Mouse (Mus musculus): ENCODE measurements around the gene Rhot2. TPM values are rescaled to one million over a fixed set of nuclear protein-coding genes. Genes with fewer than 3 reads are reported as not detected.
A peak's percentile ranks its signal among the peaks of the same experiment; 100 is the strongest.
"Not testable (repeated sequence)": the region's sequence is repeated elsewhere in the genome, so short reads cannot be mapped to it uniquely, and the experiment has no call there.

The Rhot2 gene
- polyA plus RNA-seq, 1 experiment from 2014 or later, result 10.7 TPM

GRCm38 (mm10) chr17:25873405-25874147 lies 28.9 kb upstream of the Rhot2 start:
- H3K27me3 ChIP-seq (ENCODE audit: control insufficient read depth, insufficient read depth, low read length), result no peaks in the 10 kb centered on the region
- no peak for TF ChIP-seq EP300 (optimal IDR thresholded peaks at IDR 0.05)
- TF ChIP-seq CTCF (IDR thresholded peaks at IDR 0.05; ENCODE audit: low read depth), result no peak
- H3K9me3 ChIP-seq (ENCODE audit: control insufficient read depth, low read length), result no peaks in the 10 kb centered on the region
- 74% methylated on average over 11 of the region's 11 CpGs for WGBS
- DNase-seq (ENCODE audit: low spot score), result no peak
- peaks cover 8% of the 10 kb centered on the region; the same call in 1 of the 2 replicates for H3K4me1 ChIP-seq (replicated peaks; ENCODE audit: control insufficient read depth, insufficient read depth)
- peak overlapping the region; percentile 90; the same call in 1 of the 2 replicates for H3K4me2 ChIP-seq (replicated peaks; ENCODE audit: low read depth)
- no peak overlapping the region for H3K27ac ChIP-seq (replicated peaks)
- no peak overlapping the region for H3K9ac ChIP-seq (ENCODE audit: low read length)
- 0 out of 2 replicates have a peak, but pooled peaks cover 4% of the 10 kb centered on the region for H3K36me3 ChIP-seq (ENCODE audit: control insufficient read depth, insufficient read depth, low read length)
- no peak overlapping the region for H3K4me3 ChIP-seq (ENCODE audit: low read depth, low read length)
- no peak for ATAC-seq (ENCODE audit: low FRiP score, low TSS enrichment)

- Histone ChIP-seq H3K9me3 (ENCODE audit: control insufficient read depth, low read length) (no peaks in the 10 kb centered on the region), H3K4me2 (replicated peaks; ENCODE audit: low read depth) (no peak overlapping the region), H3K27me3 (ENCODE audit: control insufficient read depth, insufficient read depth, low read length) (no peaks in the 10 kb centered on the region), H3K27ac (replicated peaks) (no peak overlapping the region), H3K36me3 (ENCODE audit: control insufficient read depth, insufficient read depth, low read length) (no peaks in the 10 kb centered on the region), H3K4me1 (replicated peaks; ENCODE audit: control insufficient read depth, insufficient read depth) (peaks cover 12% of the 10 kb centered on the region), H3K9ac (ENCODE audit: low read length) (no peak overlapping the region), H3K4me3 (ENCODE audit: low read depth, low read length) (no peak overlapping the region)
- no peak for DNase-seq (ENCODE audit: low spot score)
- 87% methylated on average over 3 of the region's 3 CpGs for WGBS
- no peak for ATAC-seq (ENCODE audit: low FRiP score, low TSS enrichment)
- TF ChIP-seq CTCF (IDR thresholded peaks at IDR 0.05; ENCODE audit: low read depth), result no peak
Measured at GRCm38 (mm10) chr17:25872676-25873075, 28.0 kb upstream of the Rhot2 start.

- H3K27me3 ChIP-seq (ENCODE audit: control insufficient read depth, insufficient read depth, low read length); H3K4me3 ChIP-seq (ENCODE audit: low read depth, low read length); H3K27ac ChIP-seq (replicated peaks); ATAC-seq (ENCODE audit: low FRiP score, low TSS enrichment); H3K4me2 ChIP-seq (replicated peaks; ENCODE audit: low read depth); H3K9me3 ChIP-seq (ENCODE audit: control insufficient read depth, low read length); DNase-seq (ENCODE audit: low spot score); H3K36me3 ChIP-seq (ENCODE audit: control insufficient read depth, insufficient read depth, low read length); H3K9ac ChIP-seq (ENCODE audit: low read length): not testable (repeated sequence)
- peaks cover 13% of the 10 kb centered on the region for H3K4me1 ChIP-seq (replicated peaks; ENCODE audit: control insufficient read depth, insufficient read depth)
Measured at GRCm38 (mm10) chr17:25871566-25871965, 26.9 kb upstream of the Rhot2 start.

- peaks cover 10% of the 10 kb centered on the region; the same call in 1 of the 2 replicates for H3K4me1 ChIP-seq (replicated peaks; ENCODE audit: control insufficient read depth, insufficient read depth)
- no peak for DNase-seq (ENCODE audit: low spot score)
- H3K27ac ChIP-seq (replicated peaks), result no peak overlapping the region
- no peaks in the 10 kb centered on the region for H3K9me3 ChIP-seq (ENCODE audit: control insufficient read depth, low read length)
- no peak for ATAC-seq (ENCODE audit: low FRiP score, low TSS enrichment)
- H3K36me3 ChIP-seq (ENCODE audit: control insufficient read depth, insufficient read depth, low read length), result no peaks in the 10 kb centered on the region
- H3K4me2 ChIP-seq (replicated peaks; ENCODE audit: low read depth), result no peak overlapping the region
- H3K9ac ChIP-seq (ENCODE audit: low read length), result no peak overlapping the region
- H3K27me3 ChIP-seq (ENCODE audit: control insufficient read depth, insufficient read depth, low read length), result no peaks in the 10 kb centered on the region
- 89% methylated on average over 2 of the region's 2 CpGs for WGBS
- TF ChIP-seq CTCF (IDR thresholded peaks at IDR 0.05; ENCODE audit: low read depth) (no peak), EP300 (optimal IDR thresholded peaks at IDR 0.05) (no peak)
- H3K4me3 ChIP-seq (ENCODE audit: low read depth, low read length), result no peak overlapping the region
Measured at GRCm38 (mm10) chr17:25869954-25870353, 25.3 kb upstream of the Rhot2 start.

GRCm38 (mm10) chr17:25869498-25869897 lies 24.8 kb upstream of the Rhot2 start:
- H3K27ac ChIP-seq (replicated peaks), result no peak overlapping the region
- WGBS, result 83% methylated on average over 8 of the region's 8 CpGs
- no peak overlapping the region for H3K9ac ChIP-seq (ENCODE audit: low read length)
- TF ChIP-seq CTCF (IDR thresholded peaks at IDR 0.05; ENCODE audit: low read depth) (no peak), EP300 (optimal IDR thresholded peaks at IDR 0.05) (no peak)
- H3K4me2 ChIP-seq (replicated peaks; ENCODE audit: low read depth), result no peak overlapping the region
- peaks cover 10% of the 10 kb centered on the region; the same call in 1 of the 2 replicates for H3K4me1 ChIP-seq (replicated peaks; ENCODE audit: control insufficient read depth, insufficient read depth)
- DNase-seq (ENCODE audit: low spot score), result no peak
- no peaks in the 10 kb centered on the region for H3K27me3 ChIP-seq (ENCODE audit: control insufficient read depth, insufficient read depth, low read length)
- ATAC-seq (ENCODE audit: low FRiP score, low TSS enrichment), result no peak
- H3K9me3 ChIP-seq (ENCODE audit: control insufficient read depth, low read length), result no peaks in the 10 kb centered on the region
- no peak overlapping the region for H3K4me3 ChIP-seq (ENCODE audit: low read depth, low read length)
- no peaks in the 10 kb centered on the region for H3K36me3 ChIP-seq (ENCODE audit: control insufficient read depth, insufficient read depth, low read length)

- Histone ChIP-seq H3K4me1 (replicated peaks; ENCODE audit: control insufficient read depth, insufficient read depth) (peaks cover 8% of the 10 kb centered on the region; the same call in 1 of the 2 replicates), H3K9ac (ENCODE audit: low read length) (peak within 1 kb of the TSS; percentile 76), H3K4me3 (ENCODE audit: low read depth, low read length) (peak within 1 kb of the TSS; percentile 74), H3K27me3 (ENCODE audit: control insufficient read depth, insufficient read depth, low read length) (no peaks in the 10 kb centered on the region), H3K27ac (replicated peaks) (peak within 1 kb of the TSS; percentile 86), H3K9me3 (ENCODE audit: control insufficient read depth, low read length) (no peaks in the 10 kb centered on the region), H3K36me3 (ENCODE audit: control insufficient read depth, insufficient read depth, low read length) (no peaks in the 10 kb centered on the region), H3K4me2 (replicated peaks; ENCODE audit: low read depth) (peak within 1 kb of the TSS; percentile 100)
- TF ChIP-seq CTCF (IDR thresholded peaks at IDR 0.05; ENCODE audit: low read depth), result peak; percentile 42
- TF ChIP-seq EP300 (optimal IDR thresholded peaks at IDR 0.05), result no peak
- DNase-seq (ENCODE audit: low spot score) (peak; percentile 86), ATAC-seq (ENCODE audit: low FRiP score, low TSS enrichment) (peak; percentile 61)
- 0% methylated on average over 24 of the region's 24 CpGs for WGBS
Measured at GRCm38 (mm10) chr17:25868601-25869191, 24.0 kb upstream of the Rhot2 start, which contains the start of gene Mcrip2. Gene Mcrip2, minus strand, starts transcription at chr17:25868764.
